Mouse (Mus musculus): Measurements from ENCODE around the gene Atad1. TPM values are rescaled to one million over a fixed set of nuclear protein-coding genes. Genes with fewer than 3 reads are reported as not detected.

Atad1 gene
- polyA plus RNA-seq, 1 experiment from 2014 or later, result 65.0 TPM

DNA sequence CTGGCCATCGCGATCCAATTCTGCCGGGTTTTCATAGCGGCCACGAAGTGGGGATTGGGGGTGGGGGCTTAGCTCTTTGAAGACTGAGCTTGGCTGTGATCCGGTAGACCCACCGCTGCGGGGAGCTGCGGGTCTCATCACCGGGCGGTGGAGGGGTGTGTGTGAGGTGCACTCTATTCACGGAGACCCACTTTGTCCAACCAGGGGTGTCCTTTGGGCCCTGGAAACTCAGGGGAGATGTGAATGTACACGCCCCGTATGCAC lies 17.0 kb upstream of the Atad1 start:
- Histone ChIP-seq H3K4me1 (ENCODE audit: control insufficient read depth in 2 of 2, insufficient read depth in 2 of 2, low read length in 2 of 2) (peaks cover 4 to 9% of the 10 kb centered on the region in 2 experiments), H3K27me3 (ENCODE audit: control insufficient read depth, insufficient read depth, low read length) (peaks cover 4% of the 10 kb centered on the region; the same call in 1 of the 2 replicates), H3K27ac (replicated peaks in 1 of 2; ENCODE audit: control insufficient read depth in 1 of 2, insufficient read depth in 1 of 2, low read depth in 2 of 2, low read length in 2 of 2) (peak overlapping the region; percentile 73 to 96), H3K9ac (ENCODE audit: low read length) (peak overlapping the region; percentile 83), H3K4me2 (ENCODE audit: low read length) (peak overlapping the region; percentile 91), H3K4me3 (ENCODE audit: control insufficient read depth in 1 of 2, insufficient read depth in 1 of 2, low read depth in 1 of 2, low read length in 2 of 2) (peak overlapping the region; percentile 73 to 98), H3K9me3 (ENCODE audit: control insufficient read depth, low read length) (no peaks in the 10 kb centered on the region), H3K36me3 (ENCODE audit: control insufficient read depth, insufficient read depth, low read length) (no peaks in the 10 kb centered on the region)
- WGBS, result under 1% methylated on average over 14 of the region's 14 CpGs
- peak; percentile 37 for ATAC-seq (ENCODE audit: insufficient number of reproducible peaks, insufficient read depth, low FRiP score, low read depth)

DNA sequence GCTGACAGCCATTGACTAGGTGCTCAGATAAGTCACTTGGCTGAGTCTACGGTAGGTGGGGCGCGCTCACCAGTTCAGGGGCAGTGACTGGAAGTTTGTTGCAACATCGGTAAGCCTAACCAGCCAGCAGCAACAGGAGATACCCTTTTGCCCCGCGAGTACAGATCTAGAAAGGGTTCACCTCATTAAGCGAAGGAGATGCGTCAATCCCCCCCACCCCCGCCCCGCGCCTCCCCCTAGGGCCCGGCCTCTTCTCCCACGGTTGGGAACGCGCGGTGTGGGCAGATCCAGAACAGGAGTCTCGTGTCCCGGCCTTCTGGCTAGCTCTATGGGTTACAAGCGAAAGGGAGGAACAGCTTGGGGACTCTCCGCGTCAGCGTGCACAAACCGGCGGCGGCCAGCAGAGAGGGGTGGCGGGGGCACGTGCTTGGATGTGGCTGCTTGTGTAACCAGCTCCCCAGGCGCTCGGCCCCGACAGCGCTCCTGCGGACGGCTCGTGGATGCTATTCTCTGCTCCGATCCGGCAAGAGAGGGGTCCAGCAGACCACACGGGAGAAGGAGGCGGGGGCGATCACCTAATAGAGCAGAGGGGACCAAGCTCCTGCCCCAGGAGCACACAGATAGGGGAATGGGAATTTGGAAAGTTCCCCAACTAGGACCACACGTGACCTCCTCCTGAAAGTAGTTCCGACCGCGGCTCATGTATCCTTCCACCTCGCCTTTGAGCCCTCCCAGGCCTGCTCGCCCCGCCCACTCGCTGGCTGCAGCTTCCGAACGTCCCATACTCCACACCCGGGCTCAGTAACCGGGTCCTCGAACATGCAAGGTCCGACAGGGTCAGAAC lies 16.4 kb upstream of the Atad1 start:
- H3K4me2 ChIP-seq (ENCODE audit: low read length), result peak overlapping the region; percentile 91
- WGBS, result under 1% methylated on average over 44 of the region's 53 CpGs
- peak overlapping the region; percentile 73 to 98 for H3K4me3 ChIP-seq (ENCODE audit: control insufficient read depth in 1 of 2, insufficient read depth in 1 of 2, low read depth in 1 of 2, low read length in 2 of 2)
- H3K9me3 ChIP-seq (ENCODE audit: control insufficient read depth, low read length), result no peaks in the 10 kb centered on the region
- peak overlapping the region; percentile 83 for H3K9ac ChIP-seq (ENCODE audit: low read length)
- ATAC-seq (ENCODE audit: insufficient number of reproducible peaks, insufficient read depth, low FRiP score, low read depth), result peak; percentile 69
- H3K4me1 ChIP-seq (ENCODE audit: control insufficient read depth in 2 of 2, insufficient read depth in 2 of 2, low read length in 2 of 2), result peaks cover 4 to 9% of the 10 kb centered on the region in 2 experiments
- H3K27ac ChIP-seq (replicated peaks in 1 of 2; ENCODE audit: control insufficient read depth in 1 of 2, insufficient read depth in 1 of 2, low read depth in 2 of 2, low read length in 2 of 2), result peak overlapping the region; percentile 96 to 97
- no peaks in the 10 kb centered on the region for H3K36me3 ChIP-seq (ENCODE audit: control insufficient read depth, insufficient read depth, low read length)
- H3K27me3 ChIP-seq (ENCODE audit: control insufficient read depth, insufficient read depth, low read length), result peaks cover 4% of the 10 kb centered on the region; the same call in 1 of the 2 replicates

DNA sequence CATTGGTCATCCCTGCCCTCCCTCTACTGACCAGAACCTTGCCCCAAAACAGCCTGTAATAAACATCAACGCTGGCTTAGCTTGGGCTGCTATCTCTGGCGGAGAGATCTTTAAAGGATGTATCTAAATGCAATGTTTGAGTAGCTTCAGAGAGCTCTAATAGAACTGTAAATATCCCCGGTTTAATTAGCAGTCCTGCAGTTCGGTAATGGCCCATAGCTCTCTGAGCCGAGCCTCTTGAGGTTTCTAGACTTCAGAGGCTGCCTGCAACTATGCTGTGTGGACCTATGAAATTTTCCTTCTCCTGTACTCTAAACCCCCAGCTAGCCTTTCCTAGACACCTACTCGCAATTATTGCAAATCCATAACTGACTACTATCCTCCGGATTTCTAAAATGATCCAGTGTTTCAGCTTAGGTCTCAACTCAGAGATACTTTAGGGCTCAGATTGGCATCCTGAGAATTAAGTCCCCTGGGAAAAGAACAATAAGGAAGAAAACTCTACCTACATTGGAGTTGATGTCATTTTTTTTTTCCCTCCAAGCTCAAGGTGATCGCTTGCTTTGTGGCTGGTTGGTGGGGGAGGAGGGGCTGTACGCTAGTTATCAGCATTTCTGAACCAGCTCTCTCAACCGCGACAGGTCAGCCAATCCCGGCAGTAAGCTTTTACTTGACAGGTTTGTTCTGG lies 15.7 kb upstream of the Atad1 start:
- peaks cover 4% of the 10 kb centered on the region; the same call in 1 of the 2 replicates for H3K27me3 ChIP-seq (ENCODE audit: control insufficient read depth, insufficient read depth, low read length)
- H3K27ac ChIP-seq (replicated peaks in 1 of 2; ENCODE audit: control insufficient read depth in 1 of 2, insufficient read depth in 1 of 2, low read depth in 2 of 2, low read length in 2 of 2), result peak overlapping the region; percentile 96 to 97
- peak overlapping the region; percentile 73 to 98 for H3K4me3 ChIP-seq (ENCODE audit: control insufficient read depth in 1 of 2, insufficient read depth in 1 of 2, low read depth in 1 of 2, low read length in 2 of 2)
- no peak for ATAC-seq (ENCODE audit: insufficient number of reproducible peaks, insufficient read depth, low FRiP score, low read depth)
- H3K4me2 ChIP-seq (ENCODE audit: low read length), result peak overlapping the region; percentile 91
- 11% methylated on average over 12 of the region's 12 CpGs for WGBS
- no peaks in the 10 kb centered on the region for H3K9me3 ChIP-seq (ENCODE audit: control insufficient read depth, low read length)
- H3K9ac ChIP-seq (ENCODE audit: low read length), result peak overlapping the region; percentile 83
- H3K4me1 ChIP-seq (ENCODE audit: control insufficient read depth in 2 of 2, insufficient read depth in 2 of 2, low read length in 2 of 2), result peaks cover 2 to 3% of the 10 kb centered on the region in 2 experiments
- H3K36me3 ChIP-seq (ENCODE audit: control insufficient read depth, insufficient read depth, low read length), result no peaks in the 10 kb centered on the region

DNA sequence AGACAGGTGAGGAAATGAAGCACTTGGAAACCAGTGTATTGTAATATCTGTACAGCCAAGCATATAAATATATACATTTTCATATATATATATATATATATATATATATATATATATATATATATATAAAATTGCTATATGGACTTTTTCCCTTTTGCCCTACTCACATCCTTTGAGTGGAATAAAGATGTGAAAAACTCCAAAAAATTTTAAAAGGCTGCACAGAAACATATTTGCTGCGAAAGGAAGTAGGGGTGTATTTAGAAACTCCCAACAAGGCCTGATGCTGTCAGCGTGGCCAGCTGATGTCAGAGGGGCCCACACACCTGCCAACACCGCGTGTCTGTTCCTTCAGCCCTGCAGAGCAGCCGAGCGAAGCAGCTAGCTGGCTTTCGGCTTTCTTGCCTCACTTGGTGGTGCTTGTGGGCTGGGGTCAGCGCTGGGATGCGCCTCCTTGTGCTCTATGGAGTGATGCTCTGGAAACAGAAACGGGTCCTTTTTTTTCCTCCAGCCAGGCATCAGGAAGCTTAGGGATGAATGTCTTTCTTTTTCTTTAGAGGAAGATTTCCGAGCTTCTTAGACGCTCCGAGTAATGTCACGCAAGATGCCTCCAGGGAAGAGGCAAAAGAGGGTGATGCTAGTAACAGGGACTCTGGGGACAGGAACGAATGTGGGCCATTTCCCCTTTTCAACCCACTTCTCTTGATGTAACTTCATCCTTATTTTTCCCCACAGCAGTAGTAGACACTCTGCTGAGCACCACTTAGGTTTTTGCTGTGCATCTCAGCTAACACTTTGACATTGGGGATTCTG lies 14.8 kb upstream of the Atad1 start:
- H3K4me3 ChIP-seq (ENCODE audit: control insufficient read depth in 1 of 2, insufficient read depth in 1 of 2, low read depth in 1 of 2, low read length in 2 of 2), result no peak overlapping the region
- no peaks in the 10 kb centered on the region for H3K4me1 ChIP-seq (ENCODE audit: control insufficient read depth in 2 of 2, insufficient read depth in 2 of 2, low read length in 2 of 2)
- WGBS, result 36% methylated on average over 15 of the region's 15 CpGs
- peak overlapping the region; percentile 91; the same call in 1 of the 2 replicates for H3K4me2 ChIP-seq (ENCODE audit: low read length)
- peaks cover 4% of the 10 kb centered on the region; the same call in 1 of the 2 replicates for H3K27me3 ChIP-seq (ENCODE audit: control insufficient read depth, insufficient read depth, low read length)
- H3K36me3 ChIP-seq (ENCODE audit: control insufficient read depth, insufficient read depth, low read length), result no peaks in the 10 kb centered on the region
- H3K9ac ChIP-seq (ENCODE audit: low read length), result no peak overlapping the region; the same call in 1 of the 2 replicates
- no peak for ATAC-seq (ENCODE audit: insufficient number of reproducible peaks, insufficient read depth, low FRiP score, low read depth)
- no peaks in the 10 kb centered on the region for H3K9me3 ChIP-seq (ENCODE audit: control insufficient read depth, low read length)
- H3K27ac ChIP-seq (replicated peaks in 1 of 2; ENCODE audit: control insufficient read depth in 1 of 2, insufficient read depth in 1 of 2, low read depth in 2 of 2, low read length in 2 of 2), result no peak overlapping the region

DNA sequence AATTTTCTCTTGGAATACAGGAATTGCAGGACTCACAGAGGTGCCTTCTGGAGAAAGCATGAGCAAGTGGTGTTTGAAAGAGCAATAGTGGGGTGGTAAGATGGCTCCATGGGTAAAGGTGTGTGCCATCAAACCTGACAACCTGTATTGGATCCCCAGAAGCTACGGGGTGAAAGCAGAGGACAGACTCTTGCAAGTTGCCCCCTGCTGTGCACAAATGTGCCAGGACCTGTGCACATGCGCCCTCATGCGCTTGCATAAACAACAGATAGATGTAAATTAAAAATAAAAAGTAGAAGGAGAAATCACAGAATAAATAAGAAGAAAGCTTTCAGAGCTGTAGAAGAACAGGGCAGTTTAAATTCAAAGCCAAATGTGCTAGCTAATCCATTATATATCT lies 13.8 kb upstream of the Atad1 start:
- H3K4me1 ChIP-seq (ENCODE audit: control insufficient read depth in 2 of 2, insufficient read depth in 2 of 2, low read length in 2 of 2), result no peaks in the 10 kb centered on the region
- WGBS, result 86% methylated on average over 3 of the region's 3 CpGs
- H3K9ac ChIP-seq (ENCODE audit: low read length), result no peak overlapping the region
- H3K27me3 ChIP-seq (ENCODE audit: control insufficient read depth, insufficient read depth, low read length), result peaks cover 4% of the 10 kb centered on the region; the same call in 1 of the 2 replicates
- H3K4me3 ChIP-seq (ENCODE audit: control insufficient read depth in 1 of 2, insufficient read depth in 1 of 2, low read depth in 1 of 2, low read length in 2 of 2), result no peak overlapping the region
- H3K27ac ChIP-seq (replicated peaks in 1 of 2; ENCODE audit: control insufficient read depth in 1 of 2, insufficient read depth in 1 of 2, low read depth in 2 of 2, low read length in 2 of 2), result no peak overlapping the region
- no peaks in the 10 kb centered on the region for H3K36me3 ChIP-seq (ENCODE audit: control insufficient read depth, insufficient read depth, low read length)
- no peak overlapping the region for H3K4me2 ChIP-seq (ENCODE audit: low read length)
- ATAC-seq (ENCODE audit: insufficient number of reproducible peaks, insufficient read depth, low FRiP score, low read depth), result no peak
- H3K9me3 ChIP-seq (ENCODE audit: control insufficient read depth, low read length), result no peaks in the 10 kb centered on the region

DNA sequence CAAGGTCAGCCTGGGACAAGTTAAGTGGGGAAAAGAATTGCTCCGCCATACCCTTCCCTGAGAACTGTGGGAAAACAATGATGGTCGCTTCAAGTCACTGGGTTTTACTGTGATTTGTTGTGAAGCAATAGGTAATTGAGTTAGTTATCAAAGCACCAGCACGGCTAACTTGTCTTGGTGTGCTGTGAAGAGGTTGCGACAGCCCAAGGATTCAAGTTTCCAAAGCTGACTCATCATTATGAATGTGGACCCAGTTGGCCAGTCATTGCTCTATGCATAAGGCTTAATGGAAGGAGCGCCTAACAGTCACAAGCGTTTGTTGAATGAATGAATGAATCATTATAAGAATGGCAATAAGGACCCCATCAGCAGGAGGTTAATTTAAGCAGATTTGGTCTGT lies 12.8 kb upstream of the Atad1 start:
- no peaks in the 10 kb centered on the region for H3K4me1 ChIP-seq (ENCODE audit: control insufficient read depth in 2 of 2, insufficient read depth in 2 of 2, low read length in 2 of 2)
- no peak for ATAC-seq (ENCODE audit: insufficient number of reproducible peaks, insufficient read depth, low FRiP score, low read depth)
- no peak overlapping the region for H3K9ac ChIP-seq (ENCODE audit: low read length)
- WGBS, result 86% methylated on average over 6 of the region's 6 CpGs
- H3K4me3 ChIP-seq (ENCODE audit: control insufficient read depth in 1 of 2, insufficient read depth in 1 of 2, low read depth in 1 of 2, low read length in 2 of 2), result no peak overlapping the region
- H3K36me3 ChIP-seq (ENCODE audit: control insufficient read depth, insufficient read depth, low read length), result no peaks in the 10 kb centered on the region
- H3K9me3 ChIP-seq (ENCODE audit: control insufficient read depth, low read length), result no peaks in the 10 kb centered on the region
- H3K4me2 ChIP-seq (ENCODE audit: low read length), result no peak overlapping the region
- no peak overlapping the region for H3K27ac ChIP-seq (replicated peaks in 1 of 2; ENCODE audit: control insufficient read depth in 1 of 2, insufficient read depth in 1 of 2, low read depth in 2 of 2, low read length in 2 of 2)
- H3K27me3 ChIP-seq (ENCODE audit: control insufficient read depth, insufficient read depth, low read length), result peaks cover 4% of the 10 kb centered on the region; the same call in 1 of the 2 replicates

DNA sequence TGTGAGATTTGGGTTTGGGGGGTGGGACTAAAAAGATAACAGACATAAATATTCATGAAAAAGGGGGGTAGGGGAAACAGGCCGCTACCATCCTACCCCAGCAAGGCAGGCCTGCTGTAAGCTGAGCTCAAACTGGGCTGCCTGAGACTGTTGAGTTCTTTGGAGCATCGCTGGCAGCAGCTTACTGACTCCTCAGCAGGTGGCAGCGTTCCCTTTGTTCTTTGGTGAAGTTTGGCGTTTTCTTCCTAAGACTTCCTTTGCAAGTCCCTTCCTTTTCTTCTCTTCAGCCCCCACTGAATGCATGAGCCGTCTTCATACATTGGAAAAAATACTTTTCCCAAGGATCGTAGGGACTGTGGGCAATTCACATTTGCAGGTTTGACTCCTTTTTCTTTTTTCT lies 9.8 kb upstream of the Atad1 start:
- no peaks in the 10 kb centered on the region for H3K4me1 ChIP-seq (ENCODE audit: control insufficient read depth in 2 of 2, insufficient read depth in 2 of 2, low read length in 2 of 2)
- no peak overlapping the region for H3K4me3 ChIP-seq (ENCODE audit: control insufficient read depth in 1 of 2, insufficient read depth in 1 of 2, low read depth in 1 of 2, low read length in 2 of 2)
- H3K9ac ChIP-seq (ENCODE audit: low read length), result no peak overlapping the region
- H3K9me3 ChIP-seq (ENCODE audit: control insufficient read depth, low read length), result no peaks in the 10 kb centered on the region
- WGBS, result 30% methylated on average over 6 of the region's 6 CpGs
- H3K36me3 ChIP-seq (ENCODE audit: control insufficient read depth, insufficient read depth, low read length), result no peaks in the 10 kb centered on the region
- peaks cover 4% of the 10 kb centered on the region; the same call in 1 of the 2 replicates for H3K27me3 ChIP-seq (ENCODE audit: control insufficient read depth, insufficient read depth, low read length)
- H3K4me2 ChIP-seq (ENCODE audit: low read length), result no peak overlapping the region
- H3K27ac ChIP-seq (replicated peaks in 1 of 2; ENCODE audit: control insufficient read depth in 1 of 2, insufficient read depth in 1 of 2, low read depth in 2 of 2, low read length in 2 of 2), result no peak overlapping the region
- ATAC-seq (ENCODE audit: insufficient number of reproducible peaks, insufficient read depth, low FRiP score, low read depth), result no peak

Measured in heart, embryonic 14.5 days (tissue).